Mouse (Mus musculus) bone marrow, adult 2 months (tissue): Measurements from ENCODE around the gene Raf1. TPM values are rescaled to one million over a fixed set of nuclear protein-coding genes. Genes with fewer than 3 reads are reported as not detected.
A peak's percentile ranks its signal among the peaks of the same experiment; 100 is the strongest.
"Not testable (repeated sequence)": the region's sequence is repeated elsewhere in the genome, so short reads cannot be mapped to it uniquely, and the experiment has no call there.

ENCODE experiments used
- H3K27ac ChIP-seq: fragments of 200-500 bp; 2 replicates; pipeline ENCODE4 v1.5.1; 2012; ENCODE audit warnings: low read depth, mild to moderate bottlenecking, control low read depth, inconsistent platforms, low read length; ENCODE audit not compliant: control insufficient read depth, poor library complexity, insufficient read depth
- H3K4me1 ChIP-seq: fragments of 200-500 bp; 2 replicates; pipeline ENCODE4 v1.6.1; 2011; ENCODE audit warnings: low read length; ENCODE audit not compliant: control insufficient read depth, insufficient read depth
- H3K4me3 ChIP-seq: fragments of 200-500 bp; replicated peaks from 2 replicates; pipeline ENCODE3; 2011; ENCODE audit warnings: mild to moderate bottlenecking, low read depth, low read length, control low read depth; ENCODE audit not compliant: control insufficient read depth
- CTCF ChIP-seq: fragments of 200-500 bp; IDR thresholded peaks from 2 replicates; pipeline ENCODE4 v1.5.1; 2011; ENCODE audit warnings: low read length, control low read depth; ENCODE audit not compliant: control insufficient read depth, insufficient read depth
- POLR2A ChIP-seq: fragments of 200-500 bp; IDR thresholded peaks from 2 replicates; pipeline ENCODE4 v1.6.1; 2011; ENCODE audit warnings: low read depth, mild to moderate bottlenecking, control low read depth, low read length, borderline replicate concordance; ENCODE audit not compliant: control insufficient read depth
- WGBS: fragments of 180-500 bp; shearing (Covaris S2); methylation state at CpG from one replicate; pipeline ENCODE4 v1.1.7; 2018; 5-methylcytosine and 5-hydroxymethylcytosine counted together
- polyA plus RNA-seq: library from polyadenylated mRNA; stranded (reverse); fragments of >200 nt; gene quantifications from 2 replicates; pipeline ENCODE4 v1.2.4, GENCODE M21; 2011; ENCODE audit warnings: low replicate concordance; ENCODE audit not compliant: missing spikeins, insufficient read depth, insufficient read length

Gene Raf1
- polyA plus RNA-seq, 1 experiment = 65.4 TPM

DNA sequence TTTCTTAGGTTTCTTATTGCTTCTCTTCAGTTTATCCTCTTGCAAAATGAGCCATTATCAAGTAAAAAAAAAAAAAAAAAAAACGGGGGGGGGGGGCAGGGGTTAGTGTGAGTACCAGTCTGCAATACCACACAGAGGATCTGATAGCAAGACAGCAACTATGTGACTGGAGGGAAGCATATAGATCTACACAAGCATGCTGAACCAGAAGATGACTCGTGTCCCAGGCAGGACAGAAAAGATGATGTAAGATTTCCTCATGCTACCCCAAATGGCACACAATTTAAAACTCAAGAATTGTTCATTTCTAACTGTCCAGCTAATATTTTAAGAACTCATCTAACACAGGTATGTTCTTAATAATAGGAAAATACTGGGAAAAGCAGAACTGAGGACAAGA is 22.5 kb downstream of the Raf1 start:
- no peak overlapping the region for H3K4me3 ChIP-seq
- TF ChIP-seq POLR2A (no peak), CTCF (no peak)
- H3K4me1 ChIP-seq = peaks cover 7% of the 10 kb centered on the region
- WGBS = 17% methylated on average over 2 of the region's 2 CpGs
- H3K27ac ChIP-seq = no peak overlapping the region

DNA sequence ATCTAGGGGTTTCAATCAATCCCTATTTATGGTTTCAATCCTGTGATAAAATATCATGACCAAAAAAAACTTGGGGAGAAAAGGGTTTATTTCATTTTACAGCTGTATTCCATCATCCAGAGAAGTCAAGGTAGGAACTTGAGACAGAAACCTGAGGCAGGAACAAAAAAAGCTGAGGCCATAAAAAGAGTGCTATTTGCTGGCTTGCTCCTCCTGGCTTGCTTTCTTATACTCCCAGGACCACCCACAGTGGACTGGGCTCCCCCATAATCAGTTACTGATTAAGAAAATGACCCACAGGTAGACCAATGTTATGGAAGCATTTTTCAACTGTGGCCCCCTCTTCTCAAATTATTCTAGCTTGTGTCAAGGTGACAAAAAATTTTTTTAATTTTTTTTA is 24.7 kb downstream of the Raf1 start:
- no peak overlapping the region for H3K27ac ChIP-seq
- H3K4me1 ChIP-seq = peaks cover 7% of the 10 kb centered on the region
- H3K4me3 ChIP-seq = no peak overlapping the region
- TF ChIP-seq POLR2A (no peak), CTCF (no peak)

DNA sequence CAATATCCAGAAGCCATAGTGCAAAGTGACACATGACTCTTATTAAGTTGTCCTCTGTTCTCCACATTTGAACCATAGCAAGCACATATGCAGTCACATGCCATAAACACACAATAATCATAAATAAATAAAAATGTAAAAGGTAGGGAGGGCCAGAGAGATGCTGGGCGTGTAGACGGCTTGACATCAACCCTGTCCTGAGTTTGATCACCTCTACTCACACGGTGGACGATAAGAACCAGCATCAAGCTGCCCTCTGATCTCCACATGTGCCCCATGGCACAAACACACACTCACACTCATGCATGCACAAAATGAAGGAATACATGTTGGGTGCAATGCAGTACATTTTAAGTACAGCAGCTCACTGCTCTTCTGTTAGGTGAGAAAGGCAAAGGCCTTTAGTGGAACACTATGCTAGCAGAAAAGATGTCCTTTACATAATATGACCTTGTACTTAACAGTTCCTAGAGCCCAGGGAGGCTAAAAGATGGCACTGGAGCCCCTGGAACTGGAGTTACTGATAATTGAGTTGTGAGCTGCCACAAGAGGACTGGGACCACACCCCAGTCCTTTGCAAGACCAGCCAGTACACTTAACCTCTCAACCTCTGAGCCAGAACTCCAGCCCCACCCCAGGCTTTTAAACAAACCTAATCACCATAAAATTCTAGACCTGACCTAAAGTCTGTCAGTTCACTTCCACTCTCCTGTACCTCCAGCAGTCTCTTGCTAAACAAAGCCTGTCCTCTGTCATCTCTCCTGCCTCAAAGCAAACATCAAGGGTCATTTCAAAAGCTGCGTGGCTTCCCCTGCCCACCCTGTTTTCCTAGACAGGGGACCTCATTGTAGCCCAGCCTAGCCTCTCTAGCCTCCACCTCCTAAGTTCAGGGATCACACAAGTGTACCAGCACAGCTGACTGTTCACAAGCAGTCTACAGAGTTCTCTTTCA is 25.7 kb downstream of the Raf1 start:
- Histone ChIP-seq H3K4me3 (no peak overlapping the region), H3K4me1 (peaks cover 7% of the 10 kb centered on the region), H3K27ac (0 out of 2 replicates have a peak overlapping the region, but pooled peaks have one; percentile 26)
- WGBS = 39% methylated on average over 5 of the region's 5 CpGs
- no peak for TF ChIP-seq POLR2A
- no peak for TF ChIP-seq CTCF

DNA sequence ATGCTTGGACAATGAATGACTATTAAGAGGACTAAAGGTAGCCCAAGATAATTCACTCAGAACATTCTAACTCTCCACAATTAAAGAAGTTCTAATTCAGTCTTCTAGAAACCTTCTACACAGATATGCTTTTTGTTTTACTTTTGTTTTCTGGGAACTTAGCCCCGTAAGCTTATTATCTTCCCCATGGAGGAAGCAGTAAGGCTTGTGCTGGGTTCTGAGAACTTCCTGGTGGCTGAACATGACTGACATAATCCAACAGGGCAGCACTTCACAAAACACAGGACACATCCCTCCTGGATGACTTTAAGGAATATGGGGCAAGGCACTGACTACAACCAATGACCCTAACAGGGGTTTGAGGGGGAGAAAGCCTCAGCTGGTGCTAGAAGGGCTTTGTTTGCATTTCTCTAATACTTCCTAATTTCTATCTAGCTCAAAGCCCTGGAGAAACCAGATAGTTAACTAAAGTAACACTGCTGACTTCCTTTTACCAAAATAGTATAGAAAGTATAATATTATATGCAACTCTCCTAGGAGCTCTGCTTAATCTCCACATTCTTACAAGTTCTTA is 26.6 kb downstream of the Raf1 start:
- WGBS = 2% methylated on average over 1 of the region's 1 CpGs
- Histone ChIP-seq H3K4me3 (no peak overlapping the region), H3K4me1 (peaks cover 7% of the 10 kb centered on the region), H3K27ac (peak overlapping the region; percentile 18; the same call in 1 of the 2 replicates)
- no peak for TF ChIP-seq POLR2A
- TF ChIP-seq CTCF = no peak

DNA sequence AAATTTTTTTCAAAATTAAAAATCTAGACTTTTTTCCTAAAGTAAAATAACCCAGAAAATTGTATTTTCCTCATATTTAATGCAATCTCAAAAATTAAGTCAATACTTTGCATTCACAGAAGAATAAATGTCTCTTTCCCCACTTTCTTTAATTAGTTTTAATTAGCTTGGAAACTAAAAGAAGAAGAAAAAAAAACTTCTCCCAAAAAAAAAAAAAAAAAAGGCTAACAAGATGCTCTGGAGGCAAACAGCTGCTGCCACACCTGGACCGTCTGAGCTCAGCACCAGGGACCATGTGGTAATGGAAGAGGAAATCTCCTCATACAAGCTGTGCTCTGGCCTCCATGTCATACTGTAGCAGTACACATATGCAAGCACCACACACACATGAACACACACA is 33.1 kb downstream of the Raf1 start:
- H3K27ac ChIP-seq = no peak overlapping the region
- TF ChIP-seq CTCF = no peak
- no peak for TF ChIP-seq POLR2A
- H3K4me1 ChIP-seq = no peaks in the 10 kb centered on the region
- H3K4me3 ChIP-seq = no peak overlapping the region
- WGBS = 70% methylated on average over 1 of the region's 1 CpGs

DNA sequence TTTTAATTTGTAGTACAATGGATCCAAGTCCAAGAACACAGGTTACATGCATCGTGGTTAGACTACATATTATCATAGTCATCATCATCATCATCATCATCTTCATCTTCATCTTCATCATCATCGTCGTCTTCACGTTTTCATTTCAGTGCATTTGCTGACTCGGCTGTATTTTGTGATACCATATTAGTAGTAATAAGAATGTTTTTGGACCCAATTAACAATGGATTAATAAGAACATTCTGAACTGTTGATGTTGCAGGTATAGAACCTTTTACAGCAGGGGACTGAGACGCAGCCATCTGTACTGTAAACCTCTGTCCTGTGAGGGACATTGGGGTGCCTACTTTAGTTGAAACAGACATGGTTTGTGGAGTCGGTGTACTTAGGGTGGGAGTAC is 38.2 kb downstream of the Raf1 start:
- H3K4me3 ChIP-seq, H3K27ac ChIP-seq, H3K4me1 ChIP-seq: not testable (repeated sequence)
- 94% methylated on average over 7 of the region's 7 CpGs for WGBS

DNA sequence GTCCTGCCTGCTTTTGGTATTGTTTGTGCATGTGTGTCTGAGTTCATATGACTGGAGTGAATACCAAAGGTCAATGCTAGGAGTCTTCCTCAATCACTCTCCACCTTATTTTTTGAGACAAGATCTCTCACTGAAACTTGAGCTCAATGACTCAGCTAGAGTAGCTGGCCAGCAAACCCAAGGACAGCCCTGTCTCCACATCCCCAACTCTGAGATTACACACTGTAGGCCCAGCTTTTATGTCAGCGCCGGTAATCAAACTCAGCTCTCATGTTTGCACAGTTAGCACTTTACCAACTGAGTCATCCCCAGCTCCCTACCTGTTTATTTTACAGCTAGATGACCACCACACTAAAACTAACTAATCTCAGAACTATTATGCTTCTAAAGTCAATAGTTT is 42.4 kb downstream of the Raf1 start:
- H3K4me3 ChIP-seq = no peak overlapping the region
- TF ChIP-seq CTCF = no peak
- H3K27ac ChIP-seq = no peak overlapping the region
- H3K4me1 ChIP-seq = no peaks in the 10 kb centered on the region
- WGBS = 97% methylated on average over 2 of the region's 2 CpGs

DNA sequence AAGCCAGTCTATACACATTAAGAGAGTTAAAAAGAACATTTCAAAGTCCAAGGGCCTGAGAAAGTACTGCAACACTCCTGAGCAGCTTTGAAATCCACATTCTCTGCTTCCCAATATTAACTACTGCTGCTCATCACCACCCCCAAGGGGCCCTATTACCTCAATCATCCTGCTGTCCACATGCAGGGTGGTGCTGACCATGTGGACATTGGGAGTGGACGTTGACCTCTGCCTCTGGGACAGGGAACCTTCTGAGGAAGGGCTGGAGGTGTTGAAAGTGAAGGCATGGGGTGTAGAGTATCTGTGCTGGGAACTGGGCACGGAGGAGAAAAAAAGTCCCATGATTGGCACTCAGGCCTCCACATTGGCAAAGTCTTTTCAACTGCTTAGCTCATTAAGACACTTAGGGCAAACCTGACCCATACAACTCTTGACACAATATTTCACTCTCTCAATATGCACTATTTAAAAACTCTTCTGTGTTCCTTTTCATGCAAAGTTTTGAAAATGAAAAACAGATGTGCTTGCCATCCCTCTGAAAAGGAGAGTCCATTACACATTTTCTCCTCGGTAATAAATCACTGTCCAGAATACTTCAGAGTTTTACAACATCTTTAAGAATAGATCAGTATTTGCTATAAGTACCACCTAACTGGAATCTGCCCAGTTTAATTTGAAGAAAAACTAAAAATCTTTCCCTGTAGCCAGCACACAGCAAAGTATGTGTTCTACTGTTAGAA is 45.2 kb downstream of the Raf1 start:
- TF ChIP-seq CTCF (no peak), POLR2A (no peak)
- Histone ChIP-seq H3K4me3 (no peak overlapping the region), H3K4me1 (no peaks in the 10 kb centered on the region), H3K27ac (no peak overlapping the region)
- WGBS = 90% methylated on average over 3 of the region's 3 CpGs
